Mouse (Mus musculus) ES-Bruce4 (cell line): Measurements from ENCODE around the gene Tbl1xr1.

Experiments used
- CTCF ChIP-seq: IDR thresholded peaks from one replicate; pipeline ENCODE4 v1.8.1; 2011; ENCODE audit warnings: low read depth, low read length
- POLR2A ChIP-seq: IDR thresholded peaks from one replicate; pipeline ENCODE4 v1.8.1; 2011; ENCODE audit warnings: low read length; ENCODE audit not compliant: insufficient read depth

- no peak for TF ChIP-seq POLR2A
- no peak for TF ChIP-seq CTCF
Observed at GRCm38 (mm10) chr3:22039036-22039795, 37.2 kb upstream of the Tbl1xr1 start.
